Mouse (Mus musculus) testis, adult 2 months (tissue): ENCODE measurements around the gene Defb36.

Source experiments
- CTCF ChIP-seq: fragments of 200-500 bp; IDR thresholded peaks from 2 replicates; pipeline ENCODE4 v1.5.1; 2012; ENCODE audit warnings: low read depth, mild to moderate bottlenecking, inconsistent platforms, low read length, moderate library complexity; ENCODE audit not compliant: control insufficient read depth, insufficient read depth, insufficient replicate concordance
- POLR2A ChIP-seq: fragments of 200-500 bp; IDR thresholded peaks from 2 replicates; pipeline ENCODE4 v1.6.1; 2012; ENCODE audit warnings: low read depth, mild to moderate bottlenecking, inconsistent platforms, low read length, moderate library complexity; ENCODE audit not compliant: control insufficient read depth

- TF ChIP-seq CTCF = no peak
- TF ChIP-seq POLR2A = no peak
These were observed 23.5 kb upstream of the Defb36 start for GRCm38 (mm10) chr2:152580612-152581011.
